In the genomic region with DNA sequence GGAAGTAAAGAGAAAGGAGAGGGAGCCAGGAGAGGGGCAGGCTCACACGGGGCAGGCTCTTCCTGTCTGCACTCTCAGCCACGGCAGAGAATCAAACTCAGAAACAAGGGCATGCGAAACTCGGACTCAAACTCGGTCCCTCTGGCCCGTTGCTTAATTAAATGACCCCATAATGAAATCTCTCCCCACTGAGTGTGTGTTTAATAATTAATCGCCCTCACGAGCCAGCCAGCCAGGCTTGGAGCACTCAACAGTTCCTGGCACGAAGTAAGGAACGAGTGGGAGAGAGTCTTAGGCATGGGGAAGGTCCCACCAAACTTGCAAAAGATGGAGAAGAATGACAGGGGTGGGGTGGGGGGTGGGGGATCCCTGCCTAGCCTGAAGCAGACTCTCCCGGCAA, we compare ENCODE assay signal across 21 mouse cellular contexts. TPM values are rescaled to one million over a fixed set of nuclear protein-coding genes. Genes with fewer than 3 reads are reported as not detected.
A peak's percentile ranks its signal among the peaks of the same experiment; 100 is the strongest.
DNase-seq lines count a peak whose midpoint lies in the region; ATAC-seq and TF ChIP-seq lines count a peak whose summit lies in the region.
"Had no signal": no experiment of that assay in that cellular context is flagged by ENCODE, and none has a peak within 500 bp of the region (broad histone marks: within the 10 kb centered on the region; RNA-seq: fewer than 3 reads in every experiment).

No protein-coding gene starts in this region.

- 72% methylated on average over 11 of the region's 11 CpGs for WGBS in midbrain, embryonic 10.5 days
- WGBS in midbrain, postnatal 0 days: 60% methylated on average over 11 of the region's 11 CpGs
- 34% methylated on average over 11 of the region's 11 CpGs for WGBS in kidney, embryonic 16.5 days
- 28% methylated on average over 11 of the region's 11 CpGs for WGBS in lung, embryonic 16.5 days
- 55% methylated on average over 11 of the region's 11 CpGs for WGBS in midbrain, embryonic 15.5 days

- peaks cover 48% of the 10 kb centered on the region for H3K27me3 ChIP-seq in midbrain, embryonic 10.5 days (ENCODE audit: low read depth, poor library complexity, severe bottlenecking)
- 0 out of 2 replicates have a peak, but pooled peaks cover 4% of the 10 kb centered on the region for H3K27me3 ChIP-seq in midbrain, postnatal 0 days (ENCODE audit: insufficient read depth, low read length)
- H3K27me3 ChIP-seq in kidney, embryonic 16.5 days (ENCODE audit: insufficient read depth, low read length): peaks cover 8% of the 10 kb centered on the region; the same call in 1 of the 2 replicates
- peaks cover 12% of the 10 kb centered on the region for H3K27me3 ChIP-seq in lung, embryonic 16.5 days (ENCODE audit: control insufficient read depth, insufficient read depth, low read depth, low read length)
- no peaks in the 10 kb centered on the region for H3K27me3 ChIP-seq in midbrain, embryonic 15.5 days (replicated peaks)

- H3K4me2 ChIP-seq in midbrain, postnatal 0 days (ENCODE audit: low read depth, low read length, poor library complexity, severe bottlenecking): no peak overlapping the region
- H3K4me2 ChIP-seq in kidney, embryonic 16.5 days (replicated peaks; ENCODE audit: low read depth, low read length): peak overlapping the region; percentile 19; the same call in 1 of the 2 replicates
- H3K4me2 ChIP-seq in lung, embryonic 16.5 days (ENCODE audit: low read depth, low read length): peak overlapping the region; percentile 27; the same call in 1 of the 2 replicates
- H3K4me2 ChIP-seq in midbrain, embryonic 15.5 days: no peak overlapping the region
- H3K4me2 ChIP-seq: embryonic facial prominence, embryonic 12.5 days; forebrain, embryonic 13.5 days; limb, embryonic 13.5 days; stomach, embryonic 15.5 days had no signal

- ATAC-seq in midbrain, postnatal 0 days (ENCODE audit: low FRiP score): no peak
- peak; percentile 36 for ATAC-seq in kidney, embryonic 16.5 days (ENCODE audit: low FRiP score, low TSS enrichment)
- ATAC-seq in lung, embryonic 16.5 days (ENCODE audit: low read depth): no peak
- no peak for ATAC-seq in midbrain, embryonic 15.5 days (replicated peaks)
- ATAC-seq: forebrain, embryonic 13.5 days; midbrain, embryonic 16.5 days had no signal

- H3K27ac ChIP-seq in midbrain, embryonic 10.5 days (replicated peaks): 0 out of 2 replicates have a peak overlapping the region, but pooled peaks have one; percentile 9
- H3K27ac ChIP-seq in midbrain, postnatal 0 days (ENCODE audit: low read depth, low read length): no peak overlapping the region
- H3K27ac ChIP-seq in kidney, embryonic 16.5 days (ENCODE audit: low read length): no peak overlapping the region
- H3K27ac ChIP-seq in lung, embryonic 16.5 days (ENCODE audit: low read length): no peak overlapping the region; the same call in 1 of the 2 replicates
- H3K27ac ChIP-seq in midbrain, embryonic 15.5 days: no peak overlapping the region
- H3K27ac ChIP-seq: forebrain, embryonic 13.5 days; limb, embryonic 13.5 days; liver, embryonic 14.5 days; stomach, embryonic 15.5 days had no signal

- no peak overlapping the region for H3K9ac ChIP-seq in midbrain, postnatal 0 days (replicated peaks; ENCODE audit: low read length, poor library complexity, severe bottlenecking)
- 0 out of 2 replicates have a peak overlapping the region, but pooled peaks have one; percentile 17 for H3K9ac ChIP-seq in kidney, embryonic 16.5 days (replicated peaks; ENCODE audit: low read length)
- H3K9ac ChIP-seq in lung, embryonic 16.5 days (ENCODE audit: low read length): peak overlapping the region; percentile 15; the same call in 1 of the 2 replicates
- no peak overlapping the region for H3K9ac ChIP-seq in midbrain, embryonic 15.5 days
- H3K9ac ChIP-seq: embryonic facial prominence, embryonic 12.5 days; forebrain, embryonic 13.5 days; limb, embryonic 13.5 days; liver, embryonic 14.5 days; stomach, embryonic 15.5 days had no signal

- no peak for DNase-seq in midbrain, embryonic 10.5 days (ENCODE audit: low spot score)
- DNase-seq in midbrain, postnatal 0 days (ENCODE audit: low spot score): no peak
- DNase-seq in thymus, postnatal 36 days: no peak
- no peak for DNase-seq in thymus, adult 18-20 months
- DNase-seq: adrenal gland, adult 8-10 months; cerebellum, adult 9-11 months; gastrocnemius, postnatal 14 days; heart, adult 18-20 months; right cerebral cortex, postnatal 14 days had no signal

- no peak for TF ChIP-seq CTCF in midbrain, postnatal 0 days (IDR thresholded peaks at IDR 0.05)

- no peaks in the 10 kb centered on the region for H3K9me3 ChIP-seq in midbrain, embryonic 10.5 days (replicated peaks)
- no peaks in the 10 kb centered on the region for H3K9me3 ChIP-seq in midbrain, postnatal 0 days (ENCODE audit: low read length)
- no peaks in the 10 kb centered on the region for H3K9me3 ChIP-seq in kidney, embryonic 16.5 days (ENCODE audit: low read length)
- no peaks in the 10 kb centered on the region for H3K9me3 ChIP-seq in lung, embryonic 16.5 days (ENCODE audit: control insufficient read depth, low read length)
- no peaks in the 10 kb centered on the region for H3K9me3 ChIP-seq in midbrain, embryonic 15.5 days
- H3K9me3 ChIP-seq: embryonic facial prominence, embryonic 12.5 days; forebrain, embryonic 13.5 days; limb, embryonic 13.5 days; megakaryocyte, embryonic 14.5 days; stomach, embryonic 15.5 days had no signal

- H3K36me3 ChIP-seq in midbrain, embryonic 10.5 days: no peaks in the 10 kb centered on the region
- H3K36me3 ChIP-seq in midbrain, postnatal 0 days (ENCODE audit: insufficient read depth, low read length): no peaks in the 10 kb centered on the region
- no peaks in the 10 kb centered on the region for H3K36me3 ChIP-seq in kidney, embryonic 16.5 days (ENCODE audit: insufficient read depth, low read length)
- H3K36me3 ChIP-seq in lung, embryonic 16.5 days (ENCODE audit: control insufficient read depth, insufficient read depth, low read length): no peaks in the 10 kb centered on the region
- H3K36me3 ChIP-seq in midbrain, embryonic 15.5 days (replicated peaks): no peaks in the 10 kb centered on the region
- H3K36me3 ChIP-seq: embryonic facial prominence, embryonic 12.5 days; limb, embryonic 13.5 days; stomach, embryonic 15.5 days had no signal

- peaks cover 34% of the 10 kb centered on the region for H3K4me1 ChIP-seq in midbrain, embryonic 10.5 days
- peaks cover 6% of the 10 kb centered on the region; the same call in 1 of the 2 replicates for H3K4me1 ChIP-seq in midbrain, postnatal 0 days (ENCODE audit: insufficient read depth, low read length)
- H3K4me1 ChIP-seq in kidney, embryonic 16.5 days (ENCODE audit: insufficient read depth, low read length): peaks cover 28% of the 10 kb centered on the region
- H3K4me1 ChIP-seq in lung, embryonic 16.5 days (replicated peaks; ENCODE audit: control insufficient read depth, insufficient read depth, low read length): peaks cover 7% of the 10 kb centered on the region; the same call in 1 of the 2 replicates
- H3K4me1 ChIP-seq in midbrain, embryonic 15.5 days: peaks cover 9% of the 10 kb centered on the region

- H3K4me3 ChIP-seq in midbrain, embryonic 10.5 days: no peak overlapping the region
- H3K4me3 ChIP-seq in midbrain, postnatal 0 days (ENCODE audit: low read depth, low read length): no peak overlapping the region
- H3K4me3 ChIP-seq in kidney, embryonic 16.5 days (ENCODE audit: low read length): no peak overlapping the region
- H3K4me3 ChIP-seq in lung, embryonic 16.5 days (ENCODE audit: low read length): peak overlapping the region; percentile 5; the same call in 1 of the 2 replicates
- no peak overlapping the region for H3K4me3 ChIP-seq in midbrain, embryonic 15.5 days
- H3K4me3 ChIP-seq: embryonic facial prominence, embryonic 12.5 days; erythroblast, embryonic 14.5 days; forebrain, embryonic 13.5 days; limb, embryonic 13.5 days; megakaryocyte, embryonic 14.5 days; stomach, embryonic 15.5 days had no signal

RNA-seq across cellular contexts. Expression of gene Eya2, which starts 35.9 kb away (rescaled TPM):
- 9.6 and 14.2 TPM in 2 replicates for polyA plus RNA-seq in midbrain, embryonic 10.5 days (2016; fragmentation: Nextera tagmentation; extraction: Ambion mirVana)
- total RNA-seq in midbrain, postnatal 0 days (2014; rRNA removed): 12.0 and 21.6 TPM in 2 replicates
- 6.0 and 7.1 TPM in 2 replicates for polyA plus RNA-seq in midbrain, postnatal 0 days (2015; fragmentation: Nextera tagmentation; extraction: Ambion mirVana)
- polyA plus RNA-seq in kidney, embryonic 16.5 days (2015; fragmentation: Nextera tagmentation; extraction: Ambion mirVana): 6.8 and 7.5 TPM in 2 replicates
- 6.0 and 6.9 TPM in 2 replicates for polyA plus RNA-seq in lung, embryonic 16.5 days (2015; fragmentation: Nextera tagmentation; extraction: Ambion mirVana)
- 4.6 and 9.0 TPM in 2 replicates for polyA plus RNA-seq in midbrain, embryonic 15.5 days (2015; fragmentation: Nextera tagmentation; extraction: Ambion mirVana)
- polyA plus RNA-seq: erythroblast, embryonic 14.5 days had no signal

RNA-seq across cellular contexts. Expression of gene Slc2a10, which starts 55.3 kb away (rescaled TPM):
- polyA plus RNA-seq in midbrain, embryonic 10.5 days (2016; fragmentation: Nextera tagmentation; extraction: Ambion mirVana): 4.0 and 4.4 TPM in 2 replicates
- 1.8 and 1.9 TPM in 2 replicates for total RNA-seq in midbrain, postnatal 0 days (2014; rRNA removed)
- polyA plus RNA-seq in midbrain, postnatal 0 days (2015; fragmentation: Nextera tagmentation; extraction: Ambion mirVana): 2.5 and 2.6 TPM in 2 replicates
- 8.3 TPM in 2 replicates for polyA plus RNA-seq in kidney, embryonic 16.5 days (2015; fragmentation: Nextera tagmentation; extraction: Ambion mirVana)
- polyA plus RNA-seq in lung, embryonic 16.5 days (2015; fragmentation: Nextera tagmentation; extraction: Ambion mirVana): 12.7 and 13.1 TPM in 2 replicates
- 1.6 and 2.6 TPM in 2 replicates for polyA plus RNA-seq in midbrain, embryonic 15.5 days (2015; fragmentation: Nextera tagmentation; extraction: Ambion mirVana)
- total RNA-seq: neutrophil, adult 5-6 weeks had no signal
- polyA plus RNA-seq: erythroblast, embryonic 14.5 days had no signal

Comparison
In these comparisons a context has a peak if more than half of its experiments do, and no peak if none do; other contexts are left out.
1. H3K4me2 ChIP-seq: peak in kidney, embryonic 16.5 days (single experiment) and lung, embryonic 16.5 days (single experiment); none in midbrain, postnatal 0 days (single experiment) and midbrain, embryonic 15.5 days (single experiment).
2. H3K9ac ChIP-seq: peak in kidney, embryonic 16.5 days (single experiment) and lung, embryonic 16.5 days (single experiment); none in midbrain, postnatal 0 days (single experiment) and midbrain, embryonic 15.5 days (single experiment).